14 mouse cellular contexts compared by ENCODE assay signal in genomic region chr13:97484808-97485545, GRCm38 (mm10).
DNase-seq lines count a peak whose midpoint lies in the region; ATAC-seq lines count a peak whose summit lies in the region.
"Had no signal": no experiment of that assay in that cellular context is flagged by ENCODE, and none has a peak within 500 bp of the region (broad histone marks: within the 10 kb centered on the region; RNA-seq: fewer than 3 reads in every experiment).

No protein-coding gene starts in this region.

- H3K36me3 ChIP-seq in heart, embryonic 11.5 days (ENCODE audit: control insufficient read depth, insufficient read depth, low read length), result no peaks in the 10 kb centered on the region
- no peaks in the 10 kb centered on the region for H3K36me3 ChIP-seq in lung, embryonic 16.5 days (ENCODE audit: control insufficient read depth, insufficient read depth, low read length)
- H3K36me3 ChIP-seq: embryonic facial prominence, embryonic 15.5 days had no signal

- H3K27me3 ChIP-seq in heart, embryonic 11.5 days (ENCODE audit: control insufficient read depth, insufficient read depth, low read length), result no peaks in the 10 kb centered on the region
- H3K27me3 ChIP-seq in lung, embryonic 16.5 days (ENCODE audit: control insufficient read depth, insufficient read depth, low read depth, low read length), result no peaks in the 10 kb centered on the region
- H3K27me3 ChIP-seq: embryonic facial prominence, embryonic 15.5 days; forebrain, embryonic 13.5 days had no signal

- WGBS in heart, embryonic 11.5 days (ENCODE audit: insufficient replicate concordance), result 74% methylated on average over 20 of the region's 20 CpGs
- WGBS in lung, embryonic 16.5 days, result 62% methylated on average over 20 of the region's 20 CpGs

- peaks cover 18% of the 10 kb centered on the region; the same call in 1 of the 2 replicates for H3K4me1 ChIP-seq in heart, embryonic 11.5 days (ENCODE audit: control insufficient read depth, insufficient read depth, low read length)
- peaks cover 6% of the 10 kb centered on the region for H3K4me1 ChIP-seq in lung, embryonic 16.5 days (replicated peaks; ENCODE audit: control insufficient read depth, insufficient read depth, low read length)

- intact Hi-C loops in gastrocnemius, postnatal 14 days (cut with DNase I; ENCODE audit: low total_unique reads), result no loop called here

- no peak overlapping the region for H3K4me3 ChIP-seq in heart, embryonic 11.5 days (ENCODE audit: low read depth, low read length)
- H3K4me3 ChIP-seq in lung, embryonic 16.5 days (ENCODE audit: low read length), result no peak overlapping the region
- H3K4me3 ChIP-seq: embryonic facial prominence, embryonic 15.5 days; forebrain, embryonic 13.5 days; myocyte had no signal

- DNase-seq in heart, adult 11 months, result peak; percentile 94
- DNase-seq in lung, adult 18-20 months, result no peak
- DNase-seq in ES-CJ7 (ENCODE audit: low read depth, low spot score), result peak; percentile 48
- peak; percentile 31 for DNase-seq in gastrocnemius, postnatal 14 days
- DNase-seq in cerebellum, postnatal 14 days, result no peak
- DNase-seq in spleen, adult 18-20 months, result no peak
- DNase-seq: cerebellum, adult 18-20 months; lung, postnatal 10 days had no signal

- no peak overlapping the region for H3K4me2 ChIP-seq in heart, embryonic 11.5 days
- H3K4me2 ChIP-seq in lung, embryonic 16.5 days (ENCODE audit: low read depth, low read length), result no peak overlapping the region
- H3K4me2 ChIP-seq: embryonic facial prominence, embryonic 15.5 days; forebrain, embryonic 13.5 days had no signal

- no peak for ATAC-seq in heart, embryonic 11.5 days (replicated peaks; ENCODE audit: insufficient number of reproducible peaks, low FRiP score, low TSS enrichment)
- ATAC-seq in lung, embryonic 16.5 days (ENCODE audit: low read depth), result peak; percentile 46; the same call in 1 of the 2 replicates
- ATAC-seq: forebrain, embryonic 13.5 days; inflammation-experienced regulatory T-cells, adult 6 months had no signal

- no peak overlapping the region for H3K27ac ChIP-seq in heart, embryonic 11.5 days (ENCODE audit: low read depth, low read length)
- no peak overlapping the region for H3K27ac ChIP-seq in lung, embryonic 16.5 days (ENCODE audit: low read length)
- H3K27ac ChIP-seq: forebrain, embryonic 13.5 days had no signal

- no peaks in the 10 kb centered on the region for H3K9me3 ChIP-seq in heart, embryonic 11.5 days (replicated peaks; ENCODE audit: control insufficient read depth, low read length)
- H3K9me3 ChIP-seq in lung, embryonic 16.5 days (ENCODE audit: control insufficient read depth, low read length), result no peaks in the 10 kb centered on the region
- H3K9me3 ChIP-seq: embryonic facial prominence, embryonic 15.5 days; forebrain, embryonic 13.5 days had no signal

- H3K9ac ChIP-seq in heart, embryonic 11.5 days (ENCODE audit: low read depth, low read length), result no peak overlapping the region
- H3K9ac ChIP-seq in lung, embryonic 16.5 days (ENCODE audit: low read length), result no peak overlapping the region
- H3K9ac ChIP-seq: embryonic facial prominence, embryonic 15.5 days; forebrain, embryonic 13.5 days had no signal

Comparison
In these comparisons a context has a peak if more than half of its experiments do, and no peak if none do; other contexts are left out.
1. DNase-seq: peak in heart, adult 11 months (single experiment), ES-CJ7 (single experiment) and gastrocnemius, postnatal 14 days (single experiment); none in lung, adult 18-20 months (0 of 2), cerebellum, postnatal 14 days (0 of 2) and spleen, adult 18-20 months (0 of 2).